Mouse (Mus musculus): ENCODE results near the gene Arap2. TPM values are rescaled to one million over a fixed set of nuclear protein-coding genes. Genes with fewer than 3 reads are reported as not detected.

Gene Arap2
- polyA plus RNA-seq, 1 experiment from 2014 or later: 5.5 TPM

DNA sequence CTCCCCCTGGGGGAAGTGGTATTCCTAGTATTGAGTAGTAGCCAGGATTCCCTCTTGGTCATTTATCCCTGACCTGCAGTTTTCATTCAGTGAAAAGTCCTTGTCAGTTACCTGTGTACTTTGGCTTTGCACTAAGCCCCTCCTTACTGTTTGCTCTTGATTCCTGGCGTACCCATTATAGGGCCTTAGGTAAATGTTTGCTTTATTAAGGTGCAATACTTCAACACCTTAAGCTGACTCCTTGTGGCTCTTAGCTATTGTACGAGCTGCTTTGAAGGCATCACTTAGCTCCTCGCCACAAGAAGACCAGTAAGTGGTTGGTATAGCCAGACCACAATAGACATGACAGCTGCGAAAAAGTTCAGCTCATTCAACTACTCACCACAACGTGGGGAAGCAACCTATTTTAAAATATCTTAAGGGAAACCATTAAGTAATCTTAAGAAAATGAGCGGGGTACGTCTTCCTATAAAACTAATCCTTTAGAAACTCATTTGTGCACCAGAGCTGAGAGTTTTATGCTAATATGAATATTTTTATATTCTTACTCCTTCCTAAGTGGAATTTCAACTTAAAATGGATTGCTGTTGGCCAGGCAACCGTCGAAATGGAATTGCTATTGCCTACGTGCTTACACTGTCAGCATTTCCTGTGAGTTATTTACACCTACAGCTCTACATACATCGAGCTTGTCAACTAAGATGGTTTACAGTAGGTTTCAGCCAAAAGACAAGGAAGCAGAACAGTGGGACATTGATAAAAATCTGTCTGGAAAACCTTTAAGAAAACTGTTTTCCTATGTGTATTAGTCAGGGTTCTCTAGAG, 6.0 kb upstream of the Arap2 start:
- Histone ChIP-seq H3K36me3 (ENCODE audit: control insufficient read depth, insufficient read depth, low read length) (no peaks in the 10 kb centered on the region), H3K27me3 (ENCODE audit: control insufficient read depth, insufficient read depth, low read length) (no peaks in the 10 kb centered on the region), H3K4me3 (ENCODE audit: low read depth, low read length) (no peak overlapping the region), H3K4me2 (ENCODE audit: low read depth, low read length) (no peak overlapping the region), H3K4me1 (ENCODE audit: control insufficient read depth, insufficient read depth, low read length) (no peaks in the 10 kb centered on the region), H3K9me3 (ENCODE audit: control insufficient read depth, low read length) (no peaks in the 10 kb centered on the region), H3K27ac (ENCODE audit: low read depth, low read length) (no peak overlapping the region), H3K9ac (replicated peaks; ENCODE audit: low read depth, low read length) (no peak overlapping the region)
- 85% methylated on average over 11 of the region's 11 CpGs for WGBS
- ATAC-seq (ENCODE audit: low read depth): no peak

GRCm38 (mm10) chr5:62765459-62765783, 538 bp downstream of the Arap2 start:
- WGBS: 17% methylated on average over 5 of the region's 5 CpGs
- H3K4me1 ChIP-seq (ENCODE audit: control insufficient read depth, insufficient read depth, low read length): no peaks in the 10 kb centered on the region
- peak overlapping the region; percentile 71; the same call in 1 of the 2 replicates for H3K9ac ChIP-seq (replicated peaks; ENCODE audit: low read depth, low read length)
- H3K4me2 ChIP-seq (ENCODE audit: low read depth, low read length): peak overlapping the region; percentile 83
- H3K9me3 ChIP-seq (ENCODE audit: control insufficient read depth, low read length): no peaks in the 10 kb centered on the region
- no peak overlapping the region for H3K27ac ChIP-seq (ENCODE audit: low read depth, low read length)
- ATAC-seq (ENCODE audit: low read depth): peak; percentile 74
- H3K27me3 ChIP-seq (ENCODE audit: control insufficient read depth, insufficient read depth, low read length): peaks cover 2% of the 10 kb centered on the region; the same call in 1 of the 2 replicates
- H3K4me3 ChIP-seq (ENCODE audit: low read depth, low read length): peak overlapping the region; percentile 59
- no peaks in the 10 kb centered on the region for H3K36me3 ChIP-seq (ENCODE audit: control insufficient read depth, insufficient read depth, low read length)

- H3K27me3 ChIP-seq (ENCODE audit: control insufficient read depth, insufficient read depth, low read length): peaks cover 2% of the 10 kb centered on the region; the same call in 1 of the 2 replicates
- no peak overlapping the region for H3K9ac ChIP-seq (replicated peaks; ENCODE audit: low read depth, low read length)
- no peaks in the 10 kb centered on the region for H3K9me3 ChIP-seq (ENCODE audit: control insufficient read depth, low read length)
- no peak for ATAC-seq (ENCODE audit: low read depth)
- 68% methylated on average over 5 of the region's 5 CpGs for WGBS
- H3K4me1 ChIP-seq (ENCODE audit: control insufficient read depth, insufficient read depth, low read length): no peaks in the 10 kb centered on the region
- no peak overlapping the region for H3K4me3 ChIP-seq (ENCODE audit: low read depth, low read length)
- H3K27ac ChIP-seq (ENCODE audit: low read depth, low read length): no peak overlapping the region
- H3K36me3 ChIP-seq (ENCODE audit: control insufficient read depth, insufficient read depth, low read length): no peaks in the 10 kb centered on the region
- no peak overlapping the region for H3K4me2 ChIP-seq (ENCODE audit: low read depth, low read length)
Observed at GRCm38 (mm10) chr5:62764161-62764560, 1.8 kb downstream of the Arap2 start.

DNA sequence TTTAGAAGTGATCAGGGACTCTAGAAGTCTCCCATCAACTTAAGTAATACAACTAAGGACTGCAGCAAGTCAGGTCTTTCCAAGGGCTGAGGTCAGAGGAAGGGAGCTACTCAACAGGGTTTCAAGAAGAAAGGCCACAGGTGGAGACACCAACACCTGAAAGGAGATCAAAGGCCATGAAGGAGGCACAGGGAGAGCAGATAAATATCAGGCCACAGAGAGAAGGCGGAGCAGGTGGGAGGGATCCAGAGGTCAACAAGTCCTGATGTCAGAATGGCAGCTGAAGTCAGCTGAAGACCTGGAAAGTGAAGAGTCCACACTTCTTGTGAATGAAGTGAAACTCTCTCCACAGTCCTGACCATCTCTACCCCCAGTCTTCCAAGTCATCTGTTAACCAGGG, 2.9 kb downstream of the Arap2 start:
- no peaks in the 10 kb centered on the region for H3K4me1 ChIP-seq (ENCODE audit: control insufficient read depth, insufficient read depth, low read length)
- H3K4me3 ChIP-seq (ENCODE audit: low read depth, low read length): no peak overlapping the region
- H3K9ac ChIP-seq (replicated peaks; ENCODE audit: low read depth, low read length): no peak overlapping the region
- no peaks in the 10 kb centered on the region for H3K9me3 ChIP-seq (ENCODE audit: control insufficient read depth, low read length)
- no peaks in the 10 kb centered on the region for H3K36me3 ChIP-seq (ENCODE audit: control insufficient read depth, insufficient read depth, low read length)
- H3K27me3 ChIP-seq (ENCODE audit: control insufficient read depth, insufficient read depth, low read length): peaks cover 2% of the 10 kb centered on the region; the same call in 1 of the 2 replicates
- ATAC-seq (ENCODE audit: low read depth): no peak
- WGBS: 88% methylated on average over 1 of the region's 1 CpGs
- no peak overlapping the region for H3K4me2 ChIP-seq (ENCODE audit: low read depth, low read length)
- H3K27ac ChIP-seq (ENCODE audit: low read depth, low read length): no peak overlapping the region

DNA sequence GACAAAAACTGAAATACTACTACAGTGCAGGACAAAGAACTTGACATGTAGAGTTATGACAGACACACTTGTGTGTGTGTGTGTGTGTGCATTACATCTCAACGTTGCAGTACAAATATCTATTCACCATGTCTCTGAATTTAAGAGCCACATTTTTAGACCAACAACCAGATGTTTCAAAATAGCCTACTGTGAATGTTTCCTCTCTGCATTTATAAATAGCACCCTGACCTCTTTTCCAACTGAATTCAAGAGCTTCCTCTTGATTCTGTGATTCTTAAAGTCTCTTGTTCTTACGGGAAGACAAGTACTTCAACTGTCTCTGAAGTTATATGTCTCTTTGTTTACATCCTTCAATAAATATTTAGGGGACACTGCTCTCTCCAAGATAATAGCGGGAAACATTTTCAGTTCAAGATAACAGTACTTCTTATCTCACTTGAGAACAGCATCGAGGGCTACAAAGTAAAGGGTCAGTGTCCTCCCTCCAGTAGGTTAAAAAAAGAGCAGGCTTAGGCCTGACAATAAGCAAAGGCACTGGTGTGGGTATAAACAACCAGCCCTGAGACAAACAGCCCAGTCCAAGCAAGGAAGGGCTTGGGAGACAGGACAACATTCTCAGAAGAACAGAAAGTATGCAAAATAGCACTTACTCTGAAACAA, 3.5 kb downstream of the Arap2 start:
- ATAC-seq (ENCODE audit: low read depth): no peak
- Histone ChIP-seq H3K4me1 (ENCODE audit: control insufficient read depth, insufficient read depth, low read length) (no peaks in the 10 kb centered on the region), H3K9me3 (ENCODE audit: control insufficient read depth, low read length) (no peaks in the 10 kb centered on the region), H3K9ac (replicated peaks; ENCODE audit: low read depth, low read length) (no peak overlapping the region), H3K4me2 (ENCODE audit: low read depth, low read length) (no peak overlapping the region), H3K27ac (ENCODE audit: low read depth, low read length) (no peak overlapping the region), H3K4me3 (ENCODE audit: low read depth, low read length) (no peak overlapping the region), H3K36me3 (ENCODE audit: control insufficient read depth, insufficient read depth, low read length) (no peaks in the 10 kb centered on the region), H3K27me3 (ENCODE audit: control insufficient read depth, insufficient read depth, low read length) (peaks cover 2% of the 10 kb centered on the region; the same call in 1 of the 2 replicates)
- 68% methylated on average over 4 of the region's 4 CpGs for WGBS

GRCm38 (mm10) chr5:62760791-62761504, 5.0 kb downstream of the Arap2 start:
- H3K4me2 ChIP-seq (ENCODE audit: low read depth, low read length): no peak overlapping the region
- ATAC-seq (ENCODE audit: low read depth): no peak
- no peak overlapping the region for H3K9ac ChIP-seq (replicated peaks; ENCODE audit: low read depth, low read length)
- no peaks in the 10 kb centered on the region for H3K27me3 ChIP-seq (ENCODE audit: control insufficient read depth, insufficient read depth, low read length)
- no peaks in the 10 kb centered on the region for H3K9me3 ChIP-seq (ENCODE audit: control insufficient read depth, low read length)
- WGBS: 73% methylated on average over 5 of the region's 5 CpGs
- no peaks in the 10 kb centered on the region for H3K36me3 ChIP-seq (ENCODE audit: control insufficient read depth, insufficient read depth, low read length)
- no peak overlapping the region for H3K4me3 ChIP-seq (ENCODE audit: low read depth, low read length)
- no peak overlapping the region for H3K27ac ChIP-seq (ENCODE audit: low read depth, low read length)
- no peaks in the 10 kb centered on the region for H3K4me1 ChIP-seq (ENCODE audit: control insufficient read depth, insufficient read depth, low read length)

- no peak overlapping the region for H3K4me2 ChIP-seq (ENCODE audit: low read depth, low read length)
- no peak overlapping the region for H3K27ac ChIP-seq (ENCODE audit: low read depth, low read length)
- no peak overlapping the region for H3K9ac ChIP-seq (replicated peaks; ENCODE audit: low read depth, low read length)
- no peak for ATAC-seq (ENCODE audit: low read depth)
- 90% methylated on average over 3 of the region's 3 CpGs for WGBS
- H3K9me3 ChIP-seq (ENCODE audit: control insufficient read depth, low read length): no peaks in the 10 kb centered on the region
- H3K4me3 ChIP-seq (ENCODE audit: low read depth, low read length): no peak overlapping the region
- no peaks in the 10 kb centered on the region for H3K4me1 ChIP-seq (ENCODE audit: control insufficient read depth, insufficient read depth, low read length)
- H3K27me3 ChIP-seq (ENCODE audit: control insufficient read depth, insufficient read depth, low read length): no peaks in the 10 kb centered on the region
- no peaks in the 10 kb centered on the region for H3K36me3 ChIP-seq (ENCODE audit: control insufficient read depth, insufficient read depth, low read length)
Observed at GRCm38 (mm10) chr5:62755808-62756527, 10.0 kb downstream of the Arap2 start.

DNA sequence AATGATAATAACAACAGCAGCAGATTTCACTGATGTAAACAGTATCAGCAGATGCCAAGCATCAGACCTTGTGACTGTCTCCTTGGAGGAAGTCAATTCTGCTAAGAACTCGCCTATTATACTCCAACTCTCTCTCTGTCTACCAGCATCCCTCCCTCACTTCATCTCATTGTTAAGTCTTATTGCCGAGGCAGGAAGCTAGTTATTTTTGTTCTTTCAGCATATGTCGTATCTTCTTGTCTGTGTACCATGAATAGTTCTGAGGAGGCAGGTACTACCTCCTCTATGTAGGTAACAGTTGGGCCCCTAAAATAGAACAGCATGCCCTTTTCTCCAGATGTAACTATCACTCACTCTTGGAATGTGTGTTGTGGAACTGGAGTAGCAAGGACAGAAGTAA, 13.0 kb downstream of the Arap2 start:
- Histone ChIP-seq H3K4me3 (ENCODE audit: low read depth, low read length) (no peak overlapping the region), H3K4me1 (ENCODE audit: control insufficient read depth, insufficient read depth, low read length) (no peaks in the 10 kb centered on the region), H3K36me3 (ENCODE audit: control insufficient read depth, insufficient read depth, low read length) (no peaks in the 10 kb centered on the region), H3K27me3 (ENCODE audit: control insufficient read depth, insufficient read depth, low read length) (no peaks in the 10 kb centered on the region), H3K4me2 (ENCODE audit: low read depth, low read length) (no peak overlapping the region), H3K27ac (ENCODE audit: low read depth, low read length) (no peak overlapping the region), H3K9ac (replicated peaks; ENCODE audit: low read depth, low read length) (no peak overlapping the region), H3K9me3 (ENCODE audit: control insufficient read depth, low read length) (no peaks in the 10 kb centered on the region)
- WGBS: 77% methylated on average over 3 of the region's 3 CpGs
- no peak for ATAC-seq (ENCODE audit: low read depth)
